Mouse (Mus musculus): ENCODE measurements around the gene Btnl10.
"Not testable (repeated sequence)": the region's sequence is repeated elsewhere in the genome, so short reads cannot be mapped to it uniquely, and the experiment has no call there.

Gene Btnl10

GRCm38 (mm10) chr11:58930254-58930653 lies 12.5 kb downstream of the Btnl10 start:
- DNase-seq (ENCODE audit: low read depth, low spot score) = no peak

- DNase-seq (ENCODE audit: low read depth, low spot score) = peak; percentile 22
Measured at GRCm38 (mm10) chr11:58931576-58931975, 13.9 kb downstream of the Btnl10 start.

DNA sequence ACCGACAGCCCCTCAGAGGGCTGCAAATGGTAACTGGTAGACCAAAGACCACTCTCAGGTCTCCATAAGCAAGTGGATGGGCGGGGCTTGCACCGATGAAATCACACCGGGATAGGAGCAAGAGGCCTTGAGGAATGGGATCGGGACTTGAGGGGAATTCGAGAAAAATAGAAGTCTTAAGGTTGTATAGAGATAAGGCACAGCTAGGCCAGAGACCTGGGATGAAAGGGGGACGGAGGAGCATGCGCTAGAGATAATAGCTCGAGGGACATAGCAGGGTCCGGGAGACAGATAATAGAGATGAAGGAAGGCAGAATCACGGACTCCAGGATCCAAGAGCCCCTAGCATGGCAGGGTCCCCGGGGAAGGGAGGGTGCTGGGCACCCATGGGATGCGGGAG lies 20.2 kb downstream of the Btnl10 start:
- DNase-seq (ENCODE audit: low read depth, low spot score) = no peak

DNA sequence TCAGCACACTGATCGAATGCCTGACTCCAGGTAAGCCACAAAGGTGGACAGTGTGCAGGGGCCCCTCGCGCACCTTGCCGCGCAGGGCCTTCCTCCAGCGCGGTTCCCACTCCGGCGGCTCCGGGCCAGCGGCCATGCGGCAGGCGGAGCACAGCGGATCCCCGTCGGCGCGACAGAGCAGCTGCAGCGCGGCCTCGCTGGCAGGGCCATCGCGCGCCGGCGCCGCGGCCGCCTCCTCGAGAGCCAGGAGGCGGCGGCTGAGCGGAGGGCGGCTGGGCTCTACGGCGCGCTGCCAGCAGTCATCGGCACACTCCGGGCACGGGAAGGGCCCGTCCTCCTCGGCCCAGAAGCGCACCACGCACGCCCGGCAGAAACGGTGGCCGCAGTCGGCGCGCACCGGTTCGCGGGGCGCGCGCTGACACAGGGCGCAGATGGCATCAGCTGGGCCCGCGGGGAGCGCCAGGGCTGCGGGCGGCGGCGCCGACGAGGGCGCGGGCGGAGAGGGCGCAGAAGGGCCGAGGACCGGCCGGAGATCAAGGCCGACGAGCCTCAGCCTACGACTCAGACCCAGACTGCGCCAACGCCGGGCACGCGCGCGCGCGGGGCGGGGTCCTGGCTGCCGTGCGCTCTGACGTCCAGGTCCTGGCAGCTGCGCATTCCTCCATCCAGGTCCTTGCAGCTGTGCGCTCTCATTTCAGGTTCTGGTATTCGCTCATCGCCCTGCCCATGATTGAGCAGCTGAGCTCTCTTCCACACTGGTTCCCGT lies 20.8 kb downstream of the Btnl10 start, which contains the start of gene Rnf187:
Gene Rnf187, minus strand, starts transcription at position 595 of the 766 bp plus-strand sequence.
- DNase-seq (ENCODE audit: low read depth, low spot score) = peak; percentile 93

DNA sequence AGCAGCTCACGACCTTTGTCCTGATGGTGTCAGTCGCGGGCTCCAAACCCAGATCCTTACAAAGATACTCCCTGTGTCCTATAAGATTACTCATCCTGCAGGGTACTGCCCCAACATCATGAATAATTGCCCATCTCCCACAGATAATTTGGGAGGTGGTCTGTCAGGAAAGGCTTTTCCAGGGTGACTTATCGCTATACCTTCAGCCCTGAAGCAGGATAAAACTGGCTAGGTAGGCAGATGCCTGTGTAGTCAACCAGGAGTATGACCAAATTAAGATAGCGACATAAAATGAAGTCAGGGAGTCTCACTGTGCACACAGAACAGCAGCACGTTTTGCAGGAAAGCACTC lies 21.4 kb downstream of the Btnl10 start:
- DNase-seq (ENCODE audit: low read depth, low spot score) = no peak

DNA sequence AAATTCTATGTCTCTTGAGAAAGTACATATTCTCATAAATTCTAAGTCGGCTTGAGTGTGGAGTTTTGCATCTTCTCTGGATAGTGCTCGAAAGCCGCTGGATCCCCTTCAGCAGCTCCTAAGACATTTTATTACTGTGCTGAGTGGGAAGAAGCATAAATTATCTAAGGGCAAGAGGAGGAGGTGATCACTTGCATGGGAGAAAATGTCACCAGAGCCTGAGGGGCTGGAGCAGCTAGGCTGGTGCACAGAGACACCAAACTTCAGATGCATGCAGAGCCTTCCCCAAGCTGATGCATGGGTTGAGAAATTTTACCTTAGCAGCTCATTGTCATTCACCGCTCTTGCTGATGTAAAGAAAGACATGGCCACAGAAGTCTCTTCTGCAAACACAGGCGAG lies 26.4 kb downstream of the Btnl10 start:
- no peak for DNase-seq (ENCODE audit: low read depth, low spot score)

GRCm38 (mm10) chr11:58947306-58947705 lies 29.6 kb downstream of the Btnl10 start:
- no peak for DNase-seq (ENCODE audit: low read depth, low spot score)

GRCm38 (mm10) chr11:58947798-58948528 lies 30.3 kb downstream of the Btnl10 start:
- no peak for DNase-seq (ENCODE audit: low read depth, low spot score)

GRCm38 (mm10) chr11:58948542-58949479 lies 31.1 kb downstream of the Btnl10 start, which contains the start of gene Hist3h2ba:
Gene Hist3h2ba (plus strand): TSS chr11:58948920.
- DNase-seq (ENCODE audit: low read depth, low spot score) = peak; percentile 90

DNA sequence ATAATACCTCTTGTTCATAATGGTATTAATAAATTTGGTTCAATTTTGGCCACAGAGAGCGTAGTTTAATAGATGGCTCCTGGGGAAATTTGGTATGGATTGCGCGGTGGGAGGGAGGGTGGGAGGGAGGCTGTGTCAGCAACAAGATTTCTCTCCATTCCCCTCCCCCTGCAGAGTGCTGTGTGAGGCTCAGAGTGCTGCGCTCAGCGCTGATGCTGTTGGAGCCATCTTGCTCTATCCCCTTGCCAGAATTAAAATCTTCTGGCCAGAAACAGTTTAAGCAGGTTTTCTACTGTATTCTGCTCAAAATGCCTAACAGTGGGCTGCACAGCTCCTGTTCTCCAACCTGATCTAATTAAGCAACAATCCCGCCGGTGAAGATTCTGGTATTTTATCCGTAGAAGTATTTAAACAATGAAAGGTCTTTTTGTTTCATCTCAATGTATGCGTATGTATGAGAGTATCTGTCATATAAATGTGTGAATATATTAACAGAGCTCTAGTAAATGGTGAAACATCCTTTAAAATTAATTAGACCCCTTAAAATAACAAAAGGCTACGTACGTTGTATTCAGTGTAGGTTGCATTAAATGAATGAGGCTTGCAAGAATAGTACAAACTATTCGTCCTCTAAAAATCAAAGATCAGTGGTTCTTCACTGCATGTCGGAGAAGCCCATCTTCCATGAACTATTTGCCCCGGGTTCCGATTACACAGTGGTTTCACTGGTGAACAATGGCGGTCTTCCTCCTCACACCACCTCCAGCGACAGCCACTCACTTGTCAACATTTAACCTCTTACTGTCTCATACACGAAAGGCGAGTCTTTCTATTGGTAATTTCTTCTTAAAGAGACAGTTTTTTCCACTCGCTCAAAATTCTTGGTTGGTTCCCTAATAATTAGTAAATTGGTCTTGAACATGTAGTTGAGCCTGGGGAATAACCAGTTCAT lies 32.0 kb downstream of the Btnl10 start:
- DNase-seq (ENCODE audit: low read depth, low spot score) = no peak

GRCm38 (mm10) chr11:58951210-58951609 lies 33.5 kb downstream of the Btnl10 start:
- DNase-seq (ENCODE audit: low read depth, low spot score) = no peak

DNA sequence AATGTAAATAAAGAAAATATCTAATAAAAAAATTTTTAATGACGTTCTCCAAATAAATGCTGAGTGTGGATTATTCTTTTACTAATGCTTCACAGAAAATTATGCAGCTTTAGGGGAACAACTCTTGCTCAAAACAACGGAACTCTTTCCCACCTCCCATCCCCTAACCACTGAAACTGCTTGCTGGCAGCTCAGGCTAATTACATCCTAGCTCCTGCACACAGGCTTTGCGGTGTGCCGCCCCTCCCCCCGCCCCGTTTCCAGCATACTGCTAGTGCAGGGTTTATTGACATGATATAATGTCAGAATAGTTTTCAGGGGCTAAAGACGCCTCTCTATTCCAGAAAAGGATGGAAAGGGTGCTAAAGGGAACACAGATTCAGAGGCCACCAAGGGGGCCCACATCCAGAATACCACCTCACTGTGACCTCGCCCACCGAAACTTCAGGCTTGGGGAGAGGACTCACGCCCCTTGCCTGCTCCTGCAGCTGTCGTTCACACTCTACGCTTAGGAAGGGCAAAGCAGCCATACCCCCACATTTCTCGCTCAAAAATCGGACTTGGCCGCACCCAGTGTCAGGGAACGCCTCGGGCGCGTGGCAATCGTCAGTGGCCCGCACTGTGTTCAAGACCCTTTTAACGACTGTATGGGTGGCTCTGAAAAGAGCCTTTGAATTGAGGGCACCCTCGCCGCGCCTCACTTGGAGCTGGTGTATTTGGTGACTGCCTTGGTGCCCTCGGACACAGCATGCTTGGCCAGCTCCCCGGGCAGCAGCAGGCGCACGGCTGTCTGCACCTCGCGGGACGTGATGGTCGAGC lies 35.9 kb downstream of the Btnl10 start:
- DNase-seq (ENCODE audit: low read depth, low spot score) = peak; percentile 64

DNA sequence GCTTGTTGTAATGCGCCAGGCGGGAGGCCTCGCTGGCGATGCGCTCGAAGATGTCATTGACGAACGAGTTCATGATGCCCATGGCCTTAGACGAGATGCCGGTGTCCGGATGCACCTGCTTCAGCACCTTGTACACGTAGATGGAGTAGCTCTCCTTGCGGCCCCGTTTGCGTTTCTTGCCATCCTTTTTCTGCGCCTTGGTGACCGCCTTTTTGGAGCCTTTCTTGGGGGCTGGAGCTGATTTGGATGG lies 36.4 kb downstream of the Btnl10 start:
- not testable (repeated sequence) for DNase-seq (ENCODE audit: low read depth, low spot score)

GRCm38 (mm10) chr11:58954420-58955142 lies 36.9 kb downstream of the Btnl10 start, which contains the start of the genes Hist3h2a and Trim17:
Gene Hist3h2a (plus strand): TSS chr11:58954685.
Gene Trim17 (plus strand): TSS chr11:58954685.
- peak; percentile 97 for DNase-seq (ENCODE audit: low read depth, low spot score)

- peak; percentile 40 for DNase-seq (ENCODE audit: low read depth, low spot score)
Measured at GRCm38 (mm10) chr11:58955143-58955867, 37.6 kb downstream of the Btnl10 start.

GRCm38 (mm10) chr11:58955868-58956257 lies 38.2 kb downstream of the Btnl10 start:
- DNase-seq (ENCODE audit: low read depth, low spot score) = no peak

GRCm38 (mm10) chr11:58957226-58957914 lies 39.7 kb downstream of the Btnl10 start:
- no peak for DNase-seq (ENCODE audit: low read depth, low spot score)

GRCm38 (mm10) chr11:58958536-58958935 lies 40.8 kb downstream of the Btnl10 start:
- no peak for DNase-seq (ENCODE audit: low read depth, low spot score)
